Mouse (Mus musculus): ENCODE measurements around the gene Washc2.
"Not testable (repeated sequence)": the region's sequence is repeated elsewhere in the genome, so short reads cannot be mapped to it uniquely, and the experiment has no call there.

Washc2 gene

GRCm38 (mm10) chr6:116207729-116208534 is at the start of gene Washc2:
Gene Washc2 (plus strand): TSS chr6:116208038.
- DNase-seq, result peak; percentile 98

- DNase-seq, result peak; percentile 45
These were observed 41.5 kb upstream of the Washc2 start for GRCm38 (mm10) chr6:116166383-116166782.

- not testable (repeated sequence) for DNase-seq
These were observed 34.2 kb upstream of the Washc2 start for GRCm38 (mm10) chr6:116173511-116174099.

GRCm38 (mm10) chr6:116178376-116178775 is 29.5 kb upstream of the Washc2 start:
- DNase-seq, result no peak

GRCm38 (mm10) chr6:116180731-116181130 is 27.1 kb upstream of the Washc2 start:
- peak; percentile 9 for DNase-seq

- no peak for DNase-seq
These were observed 24.3 kb upstream of the Washc2 start for GRCm38 (mm10) chr6:116183509-116183908.

GRCm38 (mm10) chr6:116186485-116186884 is 21.4 kb upstream of the Washc2 start:
- peak; percentile 14 for DNase-seq

GRCm38 (mm10) chr6:116189417-116189816 is 18.4 kb upstream of the Washc2 start:
- no peak for DNase-seq

GRCm38 (mm10) chr6:116192809-116193311 is 15.0 kb upstream of the Washc2 start:
- DNase-seq, result peak; percentile 28

- peak; percentile 98 for DNase-seq
These were observed 14.1 kb upstream of the Washc2 start, which contains the start of gene Tmcc1 for GRCm38 (mm10) chr6:116193394-116194393. Gene Tmcc1 (minus strand): TSS chr6:116193486.

- DNase-seq, result no peak
These were observed 12.0 kb upstream of the Washc2 start for GRCm38 (mm10) chr6:116195811-116196210.

- peak; percentile 56 for DNase-seq
These were observed 9.7 kb upstream of the Washc2 start for GRCm38 (mm10) chr6:116198173-116198572.

- no peak for DNase-seq
These were observed 8.2 kb upstream of the Washc2 start for GRCm38 (mm10) chr6:116199682-116200081.

- DNase-seq, result peak; percentile 59
These were observed 19.9 kb downstream of the Washc2 start for GRCm38 (mm10) chr6:116227767-116228166.

- peak; percentile 80 for DNase-seq
These were observed 21.1 kb downstream of the Washc2 start for GRCm38 (mm10) chr6:116228785-116229525.

- DNase-seq, result not testable (repeated sequence)
These were observed 27.0 kb downstream of the Washc2 start for GRCm38 (mm10) chr6:116234821-116235220.

GRCm38 (mm10) chr6:116235336-116235735 is 27.5 kb downstream of the Washc2 start:
- no peak for DNase-seq

- no peak for DNase-seq
These were observed 30.2 kb downstream of the Washc2 start for GRCm38 (mm10) chr6:116238083-116238482.

GRCm38 (mm10) chr6:116240371-116240770 is 32.5 kb downstream of the Washc2 start:
- no peak for DNase-seq

GRCm38 (mm10) chr6:116259649-116260048 is 51.8 kb downstream of the Washc2 start:
- no peak for DNase-seq

- DNase-seq, result no peak
These were observed 52.6 kb downstream of the Washc2 start for GRCm38 (mm10) chr6:116260481-116260880.

- DNase-seq, result no peak
These were observed 55.0 kb downstream of the Washc2 start for GRCm38 (mm10) chr6:116262824-116263223.

Measured in lung, postnatal 36 days (tissue).